Mouse (Mus musculus): ENCODE results near the gene Rin3.

The Rin3 gene

DNA sequence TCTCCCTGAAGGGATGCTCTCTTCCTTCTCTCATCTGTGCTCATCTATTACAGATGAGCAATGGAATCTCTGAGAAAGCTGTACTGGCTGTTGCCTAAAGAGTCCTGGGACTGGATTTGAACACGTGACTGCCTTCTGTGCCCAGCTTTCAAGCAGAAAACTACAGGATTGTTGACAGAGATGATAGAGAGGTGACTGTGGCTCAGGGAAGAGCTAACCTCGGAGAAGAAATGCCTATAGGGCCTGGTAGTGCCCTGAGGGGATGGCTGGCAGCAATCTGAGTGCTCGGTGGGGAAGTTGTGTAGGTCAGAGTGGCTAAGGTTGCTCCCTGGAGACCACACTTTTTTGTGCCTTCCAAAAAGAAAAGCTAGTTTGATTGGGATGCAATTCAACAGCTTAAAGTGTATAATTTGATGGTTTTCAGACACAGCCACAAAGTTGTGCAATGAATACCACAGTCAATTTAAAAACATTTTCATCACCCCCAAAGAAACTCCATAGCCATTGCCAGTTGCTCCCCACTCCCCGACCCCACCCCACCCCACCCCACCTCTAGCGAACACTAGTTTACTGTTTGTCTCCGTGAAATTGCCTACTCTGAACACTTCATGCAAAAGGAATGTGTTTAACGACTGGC lies 1.9 kb upstream of the Rin3 start:
- DNase-seq (ENCODE audit: low read depth, low spot score): no peak

DNA sequence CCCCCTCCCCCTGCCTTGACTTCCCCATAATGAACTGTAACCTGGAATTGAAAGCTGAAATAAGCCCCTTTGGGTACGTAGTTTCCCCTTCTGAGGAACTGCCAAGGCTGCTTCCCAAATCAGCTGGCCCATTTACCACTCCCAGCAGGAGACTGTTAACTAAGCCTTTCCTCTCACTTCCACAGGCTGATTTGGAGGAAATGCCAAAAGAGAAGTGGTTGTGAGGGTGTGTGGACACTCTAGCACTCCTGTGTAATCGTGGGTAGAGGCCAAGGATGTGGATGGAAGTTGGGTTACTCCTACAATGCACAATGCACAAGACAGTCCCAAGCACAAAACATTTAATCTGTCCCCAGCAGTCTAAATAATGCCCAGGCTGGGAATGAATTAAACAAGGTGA lies 722 bp upstream of the Rin3 start:
- DNase-seq (ENCODE audit: low read depth, low spot score): no peak

DNA sequence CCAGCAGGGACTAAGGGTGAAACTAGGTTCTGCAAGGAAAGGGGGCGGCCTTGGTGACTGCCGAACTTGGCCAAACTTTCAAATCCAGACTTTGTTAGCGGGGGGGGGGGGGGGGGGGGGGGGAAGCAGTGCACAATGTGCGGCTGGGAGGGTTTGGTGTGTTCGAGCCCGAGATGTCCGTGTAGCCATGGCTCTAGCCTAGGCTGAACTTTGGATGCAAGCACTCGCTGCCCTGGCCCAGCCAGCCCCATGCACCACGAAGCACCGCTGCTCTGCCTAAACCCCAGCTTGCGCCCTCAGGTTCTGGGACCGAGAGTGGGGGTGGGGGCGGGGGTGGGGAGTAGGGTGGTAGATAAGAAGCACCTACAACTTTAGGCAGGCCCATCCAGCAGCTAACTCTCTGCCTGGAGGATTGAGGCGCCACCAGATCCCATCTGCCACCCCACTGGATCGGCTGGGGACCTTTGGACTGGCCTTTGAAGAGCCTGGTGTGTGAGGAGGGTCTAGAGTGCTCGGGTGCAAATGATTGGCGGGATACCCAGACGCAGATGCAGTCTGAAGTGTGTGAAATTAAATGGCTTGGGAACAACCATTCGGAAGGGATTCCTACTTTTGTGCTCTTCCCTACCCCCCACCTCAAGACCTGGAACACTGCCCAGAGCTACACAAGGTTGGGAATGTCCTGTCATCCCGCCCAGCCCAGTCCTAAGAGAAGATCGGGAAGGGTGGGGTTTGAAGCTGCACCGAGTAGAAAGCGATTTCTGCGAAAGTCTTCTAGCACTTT lies 827 bp downstream of the Rin3 start:
- no peak for DNase-seq (ENCODE audit: low read depth, low spot score)

DNA sequence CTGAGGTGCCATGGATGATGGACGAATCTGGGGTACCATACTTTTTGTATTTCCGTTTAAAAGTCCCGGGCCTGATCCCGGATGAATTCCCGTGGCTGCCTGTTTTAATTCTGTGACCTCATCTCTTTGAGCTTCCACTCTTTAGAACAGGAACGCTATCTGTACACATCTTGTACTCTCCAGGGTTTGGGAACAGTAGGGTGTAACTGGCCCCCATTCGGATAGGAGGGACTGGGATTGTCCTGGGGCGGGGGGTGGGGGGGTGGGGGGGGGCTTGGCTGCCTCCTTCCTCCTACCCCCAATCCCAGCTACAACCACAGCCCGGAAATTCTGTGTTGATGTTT lies 1.4 kb downstream of the Rin3 start:
- DNase-seq (ENCODE audit: low read depth, low spot score): no peak

DNA sequence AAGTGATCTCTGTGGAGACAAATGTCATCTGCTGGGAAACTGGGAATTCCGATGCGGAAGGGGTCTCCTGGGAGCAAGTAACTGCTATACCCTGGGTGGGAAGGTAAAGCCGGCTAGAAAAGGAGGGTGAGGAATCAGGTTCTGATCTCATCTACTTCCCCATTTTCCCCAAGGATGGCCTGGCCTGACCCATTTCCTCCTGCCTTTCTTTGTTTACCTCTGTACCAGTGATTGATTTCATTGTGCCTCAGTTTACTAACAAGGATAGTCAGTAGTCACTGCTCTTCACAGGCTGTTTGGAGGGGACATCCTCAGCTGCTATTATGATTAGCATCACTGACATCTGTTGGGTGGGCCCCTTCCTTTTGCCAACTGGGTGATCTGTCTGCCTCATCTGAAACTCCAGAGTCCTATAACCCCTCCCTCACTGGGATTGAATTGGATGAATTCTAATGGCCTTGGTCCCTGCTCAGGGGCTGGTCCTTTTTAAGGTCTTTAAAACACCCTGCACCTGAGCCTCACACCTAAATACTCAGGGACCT lies 1.8 kb downstream of the Rin3 start:
- no peak for DNase-seq (ENCODE audit: low read depth, low spot score)

DNA sequence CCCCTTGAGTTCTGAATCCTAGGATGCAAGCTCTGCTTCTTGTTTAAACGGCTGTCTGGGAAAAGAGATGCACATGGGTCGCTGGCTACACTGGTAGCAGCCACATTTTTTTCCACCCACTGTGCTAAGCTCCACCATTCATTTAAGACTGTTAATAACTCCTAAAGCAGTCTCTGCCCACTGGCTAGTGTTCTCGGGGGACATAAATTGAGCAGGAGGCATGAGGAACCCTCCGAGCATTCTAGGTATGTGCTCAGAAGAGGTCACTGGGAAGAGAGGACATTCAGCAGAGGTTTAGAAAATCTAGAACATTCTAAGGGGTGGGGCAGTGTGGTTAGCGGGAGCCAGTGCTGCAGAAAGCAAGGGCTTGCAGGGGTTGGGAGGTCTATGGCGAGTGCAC lies 2.5 kb downstream of the Rin3 start:
- DNase-seq (ENCODE audit: low read depth, low spot score): no peak

DNA sequence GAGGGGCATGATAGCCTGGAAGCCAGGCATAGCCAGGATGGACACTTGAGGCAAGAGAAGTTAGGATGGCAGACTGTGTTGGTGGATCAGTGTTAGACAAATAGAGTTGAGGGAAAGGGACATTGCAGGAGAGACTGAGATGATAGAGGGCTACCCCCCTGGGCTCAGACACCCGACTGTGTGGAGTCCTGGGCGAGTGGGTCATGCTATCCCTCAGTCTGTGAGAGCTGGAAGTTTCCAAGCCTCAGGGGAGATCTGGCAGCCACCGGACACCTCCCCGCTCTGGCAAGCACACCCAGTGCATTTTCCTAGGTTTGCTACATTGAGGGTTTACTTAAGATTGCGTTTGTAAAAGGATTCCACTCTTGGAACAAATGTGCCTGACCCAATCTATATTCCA lies 2.9 kb downstream of the Rin3 start:
- DNase-seq (ENCODE audit: low read depth, low spot score): no peak

DNA sequence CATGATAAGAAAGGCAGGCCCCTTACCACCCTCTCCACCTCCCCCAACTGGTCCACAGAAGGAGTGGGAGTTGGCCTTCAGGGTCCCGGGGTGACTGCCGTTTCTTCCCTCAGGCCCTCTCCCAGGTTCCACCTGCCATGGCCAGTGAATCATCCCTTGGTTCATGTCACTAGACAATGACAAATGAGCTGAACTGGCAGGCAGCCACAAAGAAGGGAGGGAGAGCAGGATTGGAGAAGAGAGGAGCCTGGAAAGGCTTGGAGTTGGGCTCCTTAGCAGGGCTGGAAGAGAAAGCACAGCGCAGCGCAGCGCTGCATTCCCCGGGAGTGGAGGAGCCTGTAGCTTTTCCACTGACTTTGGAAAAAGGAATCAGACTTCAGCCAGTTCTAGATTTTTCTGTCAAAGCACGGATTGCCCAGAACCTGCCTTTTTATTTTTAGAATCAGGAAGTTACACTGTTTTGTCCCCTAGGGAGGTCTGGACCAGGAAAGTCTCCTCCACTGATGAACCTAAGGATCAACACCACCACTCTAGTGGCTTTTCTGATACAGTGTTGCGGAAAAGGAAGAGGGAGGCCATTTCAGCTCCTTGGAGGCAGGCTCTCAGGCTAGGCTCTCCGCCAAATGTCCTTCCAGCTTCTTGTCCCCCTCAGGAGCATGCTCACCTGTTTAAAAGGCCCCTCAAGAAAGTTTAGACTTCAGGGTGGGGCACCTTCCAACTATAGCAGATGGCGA lies 4.0 kb downstream of the Rin3 start:
- DNase-seq (ENCODE audit: low read depth, low spot score): no peak

DNA sequence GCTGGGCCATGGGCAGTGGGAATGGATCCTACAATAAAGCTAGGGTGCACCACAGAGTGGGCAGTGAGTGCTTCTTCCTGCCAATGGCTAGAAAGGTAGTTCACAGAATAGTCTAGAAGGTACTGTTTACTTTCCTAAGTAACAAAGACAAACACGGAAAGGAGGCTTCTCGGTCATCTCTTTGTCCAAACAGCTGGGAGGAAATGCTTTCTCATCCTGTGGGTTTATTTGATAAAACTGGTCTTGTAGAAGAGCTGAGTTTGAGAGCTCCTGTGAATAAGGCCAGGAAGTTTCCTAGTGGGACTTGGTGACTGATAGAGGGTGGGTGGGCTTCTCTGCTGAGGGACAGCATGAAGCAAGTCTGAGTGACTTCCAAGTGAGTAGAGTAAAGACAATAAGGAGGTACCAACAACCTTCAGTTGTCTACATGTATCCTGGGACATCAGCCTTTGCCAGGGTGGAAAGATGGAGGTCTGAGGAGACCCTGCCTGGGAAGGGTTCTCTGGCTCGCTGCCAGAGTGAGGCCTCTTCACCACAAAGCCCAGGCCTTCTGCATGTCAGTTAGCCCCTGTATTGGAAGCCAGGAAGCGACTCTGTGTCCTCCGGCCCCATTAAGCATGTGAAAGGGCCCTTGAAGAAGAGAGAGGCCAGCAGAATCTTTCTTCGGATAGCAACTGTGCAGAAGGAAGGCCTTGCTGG lies 5.2 kb downstream of the Rin3 start:
- DNase-seq (ENCODE audit: low read depth, low spot score): no peak

DNA sequence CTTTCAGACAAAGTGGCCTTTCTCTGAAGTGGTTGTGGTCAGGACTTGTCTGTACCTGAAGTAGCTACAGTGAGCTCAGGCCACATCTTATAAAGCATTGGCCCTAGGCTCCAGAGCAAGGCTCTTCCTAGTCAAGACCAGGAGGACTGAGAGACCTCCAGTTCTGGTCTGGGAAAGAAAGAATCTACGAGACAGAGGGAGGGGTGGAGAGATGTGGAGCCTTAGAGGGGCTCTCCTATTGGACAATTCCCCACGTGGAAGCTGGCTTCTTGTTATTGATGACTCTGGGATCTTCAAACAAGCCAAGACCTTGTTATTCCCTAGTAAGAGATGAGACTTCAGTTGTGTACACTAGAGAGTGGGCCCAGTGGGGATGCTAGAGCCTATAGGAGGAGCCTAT lies 6.0 kb downstream of the Rin3 start:
- DNase-seq (ENCODE audit: low read depth, low spot score): no peak

DNA sequence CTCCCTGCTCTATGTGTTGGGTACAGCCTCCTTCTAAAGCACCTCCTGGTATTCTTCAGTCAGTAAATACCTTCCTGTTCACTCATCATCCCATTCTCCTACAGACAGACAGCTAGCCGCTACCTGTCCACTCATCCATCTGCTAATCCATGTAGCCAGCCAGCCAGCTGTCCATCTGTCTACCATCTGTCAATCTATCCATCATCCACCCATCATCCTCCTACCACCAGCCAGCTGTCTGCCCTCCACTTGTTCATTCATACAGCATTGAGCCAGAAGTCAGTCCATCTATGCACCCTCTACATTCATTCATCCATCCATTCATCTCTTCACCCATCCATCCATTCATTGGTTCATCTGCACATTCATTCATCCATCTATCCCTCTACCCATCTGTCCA lies 6.7 kb downstream of the Rin3 start:
- DNase-seq (ENCODE audit: low read depth, low spot score): no peak

DNA sequence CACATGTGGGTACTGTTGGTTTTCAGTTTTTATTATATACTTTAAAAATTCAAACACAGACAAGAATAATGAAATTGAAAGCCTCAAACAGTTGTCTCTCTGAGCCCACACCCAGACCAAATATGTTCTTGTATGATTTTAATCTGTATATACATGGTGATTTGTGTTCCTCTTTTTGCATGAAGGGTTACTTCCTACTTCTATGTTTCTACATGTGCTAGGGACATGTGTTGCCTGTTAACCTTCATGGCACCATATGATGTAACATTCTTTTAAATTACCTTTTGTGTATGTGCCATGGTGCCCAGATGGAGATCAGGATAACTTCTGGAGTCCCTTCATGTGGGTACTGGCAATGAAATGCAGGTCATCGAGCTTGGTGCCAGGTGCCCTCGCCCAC lies 7.8 kb downstream of the Rin3 start:
- DNase-seq (ENCODE audit: low read depth, low spot score): no peak

DNA sequence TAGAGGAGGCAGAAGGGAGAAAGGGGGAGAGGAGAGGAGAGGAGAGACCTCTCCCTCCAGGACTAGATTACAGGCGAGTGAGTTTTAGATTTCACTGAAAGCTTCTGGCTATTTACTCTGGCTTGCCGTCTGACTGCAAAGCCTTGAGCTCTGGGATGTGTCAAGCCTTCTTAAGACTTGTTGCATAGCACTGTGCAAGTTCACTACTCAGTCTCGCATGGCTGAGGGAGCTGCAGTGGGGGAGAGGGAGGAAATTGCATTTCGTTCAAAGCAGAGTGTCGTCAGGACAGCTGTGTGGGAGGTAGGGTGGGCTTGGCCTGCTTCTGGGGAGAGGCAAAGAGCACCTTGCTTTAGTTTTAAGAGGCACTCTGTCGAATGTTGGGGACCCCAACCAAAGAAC lies 8.8 kb downstream of the Rin3 start:
- DNase-seq (ENCODE audit: low read depth, low spot score): no peak

DNA sequence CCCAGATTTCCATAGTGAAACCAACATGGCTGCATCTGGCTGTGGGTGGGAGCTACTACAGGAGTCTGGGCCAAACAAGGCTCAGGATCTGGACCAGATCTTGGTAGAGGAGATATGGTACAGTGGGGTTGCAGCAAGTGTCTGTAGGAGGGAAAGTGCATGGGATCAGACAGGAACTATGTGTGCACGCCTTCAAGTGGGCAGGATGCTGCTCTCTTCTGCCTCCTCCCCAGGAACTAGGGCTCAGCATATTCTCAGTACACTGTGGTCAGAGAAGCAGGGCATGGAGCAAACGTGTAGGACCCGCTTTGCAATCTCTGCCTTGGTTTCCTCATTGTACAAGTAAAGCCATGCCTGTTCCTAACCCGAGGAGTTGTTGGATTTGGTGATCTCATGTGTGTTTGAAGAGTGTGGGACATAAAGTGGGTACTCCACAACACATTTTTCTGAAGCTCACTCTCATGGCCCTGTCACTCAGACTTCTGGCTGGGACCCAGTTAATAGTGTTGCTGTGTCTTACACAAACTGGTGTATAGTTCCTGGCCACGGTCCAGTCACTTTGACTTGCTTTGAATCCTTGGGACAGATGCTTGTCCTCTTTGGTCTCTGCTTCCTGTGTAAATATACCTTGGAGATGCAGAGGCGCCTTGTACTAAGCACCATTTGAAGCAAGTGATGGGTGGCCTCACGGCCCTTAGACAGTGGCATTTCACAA lies 9.8 kb downstream of the Rin3 start:
- no peak for DNase-seq (ENCODE audit: low read depth, low spot score)

DNA sequence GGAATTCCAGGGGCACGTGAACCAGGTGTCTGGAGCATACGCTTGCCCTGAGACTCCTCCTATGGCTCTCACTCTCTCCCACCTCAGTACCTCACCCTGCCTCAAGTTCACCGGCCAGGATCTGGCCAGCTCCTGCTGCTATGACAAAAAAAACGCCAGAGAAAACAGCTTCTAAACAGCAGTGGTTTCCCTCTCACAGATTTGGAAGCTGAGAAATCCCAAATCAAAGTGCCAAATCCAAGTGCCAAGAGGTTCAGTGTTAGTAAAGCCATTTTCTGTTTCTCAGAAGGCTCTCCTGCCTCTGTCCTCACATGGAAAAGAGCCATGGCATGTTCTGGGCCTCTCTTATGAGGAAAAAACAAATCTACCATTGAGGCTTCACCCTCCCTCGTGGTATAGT lies 11.8 kb downstream of the Rin3 start:
- DNase-seq (ENCODE audit: low read depth, low spot score): no peak

DNA sequence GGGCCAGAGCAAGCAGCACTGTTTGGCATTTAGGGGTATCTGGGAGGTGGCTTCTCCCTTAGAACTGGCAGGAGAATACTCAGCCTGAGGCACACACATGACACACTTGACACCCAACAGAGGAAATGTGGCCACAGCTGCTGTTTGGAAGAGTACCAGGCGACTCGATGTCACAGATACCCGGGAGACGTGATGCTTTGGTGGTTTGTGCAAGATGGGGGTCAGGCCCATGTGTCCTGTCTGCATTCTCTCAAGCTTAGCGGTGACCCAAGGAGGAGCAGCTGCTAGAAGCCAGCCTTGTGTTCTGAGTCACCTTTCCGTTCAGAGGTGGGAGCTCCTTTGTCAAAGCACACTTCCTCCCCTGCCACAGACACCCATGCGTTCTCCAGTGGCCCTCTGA lies 12.4 kb downstream of the Rin3 start:
- DNase-seq (ENCODE audit: low read depth, low spot score): no peak

DNA sequence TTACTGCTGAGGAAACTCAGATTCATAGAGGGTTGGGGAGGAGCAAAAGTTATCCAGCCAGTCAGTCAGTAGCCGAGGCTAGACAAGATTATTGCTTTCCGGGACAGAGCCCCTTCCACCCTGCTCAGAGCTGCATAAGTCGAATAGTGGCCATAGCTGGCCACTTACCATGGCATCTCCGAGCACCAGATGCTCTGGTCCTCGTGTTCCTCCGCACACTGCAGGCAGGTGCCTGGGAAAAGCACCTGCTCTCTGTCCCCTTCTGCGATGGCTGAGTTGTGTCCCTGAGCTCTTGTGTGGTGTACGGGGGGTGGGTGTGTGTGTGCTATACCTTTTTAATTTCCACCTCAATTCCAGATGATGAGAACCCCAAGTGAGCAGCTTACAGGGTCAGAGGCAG lies 12.8 kb downstream of the Rin3 start:
- no peak for DNase-seq (ENCODE audit: low read depth, low spot score)

DNA sequence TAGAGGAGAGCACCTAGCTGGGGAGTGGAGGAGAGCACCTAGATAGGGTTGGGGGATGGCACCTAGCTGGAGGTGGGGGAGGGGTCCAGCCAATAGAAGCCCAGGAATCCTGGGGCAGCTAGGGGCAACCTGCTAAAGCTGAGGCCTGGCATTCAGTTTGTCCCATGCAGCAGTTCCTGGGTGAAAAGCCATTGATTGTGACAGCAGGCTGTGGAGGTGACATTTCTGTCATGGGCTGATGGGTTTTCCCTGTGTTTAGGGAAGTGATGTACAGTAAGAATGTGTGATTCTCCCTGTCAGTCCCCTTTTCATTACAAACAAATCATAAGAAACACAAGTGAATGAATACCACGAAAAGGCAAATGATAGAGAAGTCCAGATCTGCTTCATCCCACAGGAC lies 13.5 kb downstream of the Rin3 start:
- no peak for DNase-seq (ENCODE audit: low read depth, low spot score)

DNA sequence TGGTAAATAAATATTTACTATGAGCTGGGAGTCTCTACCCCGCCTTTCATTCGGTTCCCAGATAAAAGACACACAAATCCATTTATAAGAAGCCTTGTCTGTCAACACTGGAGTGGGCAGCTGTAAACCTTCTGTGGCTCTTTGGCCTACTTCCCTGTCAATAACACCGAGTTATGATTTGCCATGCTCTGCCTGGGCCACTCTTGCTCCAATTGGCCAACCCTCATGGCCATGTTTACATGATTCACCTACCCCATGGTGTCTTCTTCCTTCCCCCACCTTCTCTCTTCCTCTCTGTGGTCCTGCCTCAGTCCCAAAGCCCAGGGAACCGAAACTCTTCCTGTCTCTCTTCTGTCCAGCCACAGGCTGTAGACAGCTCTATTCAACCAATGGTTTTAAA lies 14.1 kb downstream of the Rin3 start:
- DNase-seq (ENCODE audit: low read depth, low spot score): no peak

DNA sequence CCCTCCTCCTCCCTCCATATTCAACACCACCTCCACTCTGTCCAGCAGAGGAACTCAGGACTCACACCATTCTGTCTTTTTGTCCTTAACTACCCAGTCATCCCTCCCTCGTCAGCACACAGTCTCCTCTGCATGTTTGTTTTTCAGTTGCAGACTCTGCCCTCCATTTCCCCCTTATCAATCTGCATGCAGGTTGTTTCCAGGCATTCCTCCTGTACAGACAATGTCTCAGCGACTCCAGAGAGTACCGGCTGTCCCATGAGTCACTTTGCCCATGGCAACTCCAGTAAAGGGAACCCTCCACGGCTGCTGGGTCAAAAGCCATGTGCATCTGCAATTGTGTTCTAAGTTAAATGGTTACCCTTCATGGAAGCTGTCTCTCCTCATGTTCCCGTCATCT lies 16.4 kb downstream of the Rin3 start:
- no peak for DNase-seq (ENCODE audit: low read depth, low spot score)

DNA sequence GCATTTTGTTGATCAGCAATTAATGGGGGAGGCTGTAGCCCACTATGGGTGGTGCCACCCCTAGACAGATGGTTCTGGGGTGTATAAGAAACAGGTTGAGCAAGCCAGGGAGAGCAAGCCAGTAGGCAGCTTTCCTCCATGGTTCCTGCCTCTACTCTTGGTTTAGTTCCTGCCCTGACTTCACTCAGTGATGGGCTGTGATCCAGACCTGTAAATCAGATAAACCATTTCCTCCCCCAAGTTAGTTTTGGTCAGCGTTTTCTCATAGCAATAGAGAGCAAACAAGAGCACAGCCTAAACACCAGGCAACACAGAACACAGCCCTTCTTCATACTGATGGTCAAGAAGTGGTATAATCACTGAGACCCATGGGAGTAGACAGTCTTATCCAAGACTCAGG lies 18.7 kb downstream of the Rin3 start:
- no peak for DNase-seq (ENCODE audit: low read depth, low spot score)

DNA sequence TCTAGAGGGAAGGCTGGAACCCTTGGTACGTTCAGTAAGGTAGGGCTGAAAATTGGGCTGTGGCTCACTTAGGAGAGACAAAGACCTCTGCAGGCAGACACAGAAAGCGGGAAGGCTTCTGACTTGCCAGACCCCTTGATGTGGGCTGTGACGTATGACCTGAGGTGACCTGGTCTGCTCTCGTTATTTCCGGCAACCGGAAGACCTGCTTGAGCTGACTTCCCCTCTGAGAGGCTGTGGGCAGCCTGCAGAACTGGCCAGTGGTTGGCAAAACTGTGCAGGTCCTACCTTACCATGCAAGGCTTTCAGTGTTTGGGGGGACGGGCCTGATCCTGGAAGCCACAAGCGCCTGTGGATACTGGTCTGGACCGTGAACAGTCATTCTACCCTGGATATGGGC lies 19.5 kb downstream of the Rin3 start:
- DNase-seq (ENCODE audit: low read depth, low spot score): no peak

Data from telencephalon, adult 2 months (tissue).